Mouse (Mus musculus): Measurements from ENCODE around the gene Slc17a9. TPM values are rescaled to one million over a fixed set of nuclear protein-coding genes. Genes with fewer than 3 reads are reported as not detected.

Slc17a9 gene
- total RNA-seq, 2 experiments from 2014 or later = 0.38 TPM; not detected in 1

Other genes starting within 250 kb of the Slc17a9 start
- not detected for gene Ntsr1, start 225.3 kb upstream of the Slc17a9 start, total RNA-seq (2021)
- 10 to 100 TPM; 13.1 to 13.7 TPM for gene Mrgbp, start 144.0 kb upstream of the Slc17a9 start, total RNA-seq (2021)
- gene Ogfr, start 136.0 kb upstream of the Slc17a9 start, total RNA-seq (2021) = 10 to 100 TPM; 35.1 to 39.6 TPM
- gene Col9a3, start 127.5 kb upstream of the Slc17a9 start, total RNA-seq (2021) = under 1 TPM in 1 of 2 experiments, not detected in 1; 0.47 TPM
- gene Tcfl5, start 82.6 kb upstream of the Slc17a9 start, total RNA-seq (2021) = under 1 TPM in 1 of 2 experiments, not detected in 1; 0.25 TPM
- gene Dido1, start 15.3 kb upstream of the Slc17a9 start, total RNA-seq (2021) = 10 to 100 TPM; 24.4 to 29.0 TPM
- gene Gid8, start 15.1 kb upstream of the Slc17a9 start, total RNA-seq (2021) = 10 to 100 TPM; 59.4 to 60.5 TPM
- not detected for gene Bhlhe23, start 51.6 kb downstream of the Slc17a9 start, total RNA-seq (2021)
- 10 to 100 TPM; 36.8 to 37.6 TPM for gene Ythdf1, start 195.7 kb downstream of the Slc17a9 start, total RNA-seq (2021)
- gene Birc7, start 203.8 kb downstream of the Slc17a9 start, total RNA-seq (2021) = not detected
- 10 to 100 TPM in 1 of 2 experiments, 1 to 10 TPM in 1; 7.7 to 11.6 TPM for gene Nkain4, start 229.4 kb downstream of the Slc17a9 start, total RNA-seq (2021)
- gene Arfgap1, start 242.0 kb downstream of the Slc17a9 start, total RNA-seq (2021) = 10 to 100 TPM; 31.2 to 37.0 TPM

Measured in heart, postnatal 36 days (tissue).